Mouse (Mus musculus) left cerebral cortex, adult 18-20 months (tissue): Measurements from ENCODE around the gene Exd1. TPM values are rescaled to one million over a fixed set of nuclear protein-coding genes. Genes with fewer than 3 reads are reported as not detected.

Experiments
- total RNA-seq, 2 experiments: library from RNA; stranded (reverse); gene quantifications; 2 replicates each; pipeline ENCODE4 v1.2.3; 2021

Gene Exd1
- total RNA-seq, 2 experiments from 2014 or later = 0.63 to 0.74 TPM

Other genes starting within 250 kb of the Exd1 start
- 1 to 10 TPM; 1.6 to 2.3 TPM for gene Dll4, start 221.8 kb downstream of the Exd1 start, total RNA-seq
- 1 to 10 TPM; 7.7 to 9.2 TPM for gene Chac1, start 196.4 kb downstream of the Exd1 start, total RNA-seq
- gene Ino80, start 69.9 kb downstream of the Exd1 start, total RNA-seq = 10 to 100 TPM; 21.6 to 21.7 TPM
- 100 to 1,000 TPM; 183 to 190 TPM for gene Chp1, start 70 bp upstream of the Exd1 start, total RNA-seq
- under 1 TPM; 0.28 to 0.70 TPM for gene Nusap1, start 70.7 kb upstream of the Exd1 start, total RNA-seq
- under 1 TPM; 0.33 to 0.53 TPM for gene Oip5, start 70.8 kb upstream of the Exd1 start, total RNA-seq
- 10 to 100 TPM; 29.8 to 31.9 TPM for gene Ndufaf1, start 115.2 kb upstream of the Exd1 start, total RNA-seq
- 10 to 100 TPM; 53.3 to 61.3 TPM for gene Rtf1, start 127.4 kb upstream of the Exd1 start, total RNA-seq
- 100 to 1,000 TPM; 179 to 201 TPM for gene Itpka, start 194.7 kb upstream of the Exd1 start, total RNA-seq
- gene Ltk, start 212.8 kb upstream of the Exd1 start, total RNA-seq = 10 to 100 TPM; 21.4 to 22.9 TPM
- 10 to 100 TPM; 17.8 to 20.5 TPM for gene Rpap1, start 239.9 kb upstream of the Exd1 start, total RNA-seq